Mouse (Mus musculus) T-cell, adult 66 days (primary cell): Measurements from ENCODE around the gene Stat5b. TPM values are rescaled to one million over a fixed set of nuclear protein-coding genes. Genes with fewer than 3 reads are reported as not detected.

Experiments used
- total RNA-seq, 2 experiments: library from RNA; stranded (reverse); gene quantifications; 3 replicates in 1 of 2; 4 replicates in 1 of 2; pipeline ENCODE4 v1.2.4; 2023

The Stat5b gene
- total RNA-seq, result 100 to 1,000 TPM; 129 to 142 TPM

GRCm38 (mm10) chr11:100850038-100850777, at the start of gene Stat5b:
Stat5b (minus strand) TSS chr11:100850724.

GRCm38 (mm10) chr11:100858935-100859578, 8.5 kb upstream of the Stat5b start, which contains the start of gene Stat5a:
Stat5a (plus strand) TSS chr11:100859351.

GRCm38 (mm10) chr11:100770646-100771408, 79.7 kb downstream of the Stat5b start, which contains the start of gene Ghdc:
Ghdc (minus strand) TSS chr11:100770957.

GRCm38 (mm10) chr11:100762831-100763230, 87.7 kb downstream of the Stat5b start, which contains the start of gene Hcrt:
Hcrt (minus strand) TSS chr11:100762931.

GRCm38 (mm10) chr11:100759611-100760233, 90.8 kb downstream of the Stat5b start, which contains the start of gene Kcnh4:
Kcnh4 (minus strand) TSS chr11:100759942.

GRCm38 (mm10) chr11:100738066-100738604, 112.4 kb downstream of the Stat5b start, which contains the start of gene Rab5c:
Rab5c (minus strand) TSS chr11:100738215.

Other genes with a start within 250 kb of the Stat5b start
- 10 to 100 TPM; 18.6 to 23.3 TPM for gene Nkiras2, start 231.5 kb downstream of the Stat5b start, total RNA-seq
- gene Dnajc7, start 230.6 kb downstream of the Stat5b start, total RNA-seq, result 100 to 1,000 TPM; 398 to 430 TPM
- not detected for gene Zfp385c, start 158.3 kb downstream of the Stat5b start, total RNA-seq
- 10 to 100 TPM; 12.2 to 15.1 TPM for gene Dhx58, start 146.5 kb downstream of the Stat5b start, total RNA-seq
- gene Kat2a, start 138.3 kb downstream of the Stat5b start, total RNA-seq, result 10 to 100 TPM; 44.5 to 49.7 TPM
- not detected for gene Hspb9, start 136.9 kb downstream of the Stat5b start, total RNA-seq
- 100 to 1,000 TPM; 121 to 133 TPM for gene Rab5c, start 112.5 kb downstream of the Stat5b start, total RNA-seq
- under 1 TPM; 0.23 to 0.24 TPM for gene Kcnh4, start 90.8 kb downstream of the Stat5b start, total RNA-seq
- not detected for gene Hcrt, start 87.8 kb downstream of the Stat5b start, total RNA-seq
- 1 to 10 TPM; 6.3 to 6.5 TPM for gene Ghdc, start 79.8 kb downstream of the Stat5b start, total RNA-seq
- gene Stat5a, start 8.6 kb upstream of the Stat5b start, total RNA-seq, result 10 to 100 TPM; 84.3 to 91.3 TPM
- 100 to 1,000 TPM; 263 to 271 TPM for gene Stat3, start 88.8 kb upstream of the Stat5b start, total RNA-seq
- gene Cavin1, start 120.2 kb upstream of the Stat5b start, total RNA-seq, result under 1 TPM; 0.27 to 0.82 TPM
- 1 to 10 TPM; 2.2 to 4.0 TPM for gene Atp6v0a1, start 158.7 kb upstream of the Stat5b start, total RNA-seq
- 10 to 100 TPM in 1 of 2 experiments, 1 to 10 TPM in 1; 8.9 to 17.3 TPM for gene Naglu, start 219.3 kb upstream of the Stat5b start, total RNA-seq
- 1 to 10 TPM; 1.3 to 1.7 TPM for gene Hsd17b1, start 227.7 kb upstream of the Stat5b start, total RNA-seq
- 10 to 100 TPM; 12.7 to 17.8 TPM for gene Coasy, start 231.8 kb upstream of the Stat5b start, total RNA-seq
- 10 to 100 TPM; 37.2 to 41.9 TPM for gene Mlx, start 236.6 kb upstream of the Stat5b start, total RNA-seq
- 1 to 10 TPM; 2.7 to 4.0 TPM for gene Psmc3ip, start 244.7 kb upstream of the Stat5b start, total RNA-seq